Mouse (Mus musculus) hindbrain, embryonic 13.5 days (tissue): ENCODE results near the gene Fam213b. TPM values are rescaled to one million over a fixed set of nuclear protein-coding genes. Genes with fewer than 3 reads are reported as not detected.

Experiments
- ATAC-seq: fragments of 200-750 bp; cut with Nextera tagmentation; 2 replicates; pipeline ENCODE4 v1.8.0; 2017; ENCODE audit warnings: moderate TSS enrichment; ENCODE audit not compliant: low FRiP score
- H3K27ac ChIP-seq: fragments of 300-500 bp; sonication (generic); 2 replicates; pipeline ENCODE4 v1.5.1; 2015; ENCODE audit warnings: inconsistent platforms, mild to moderate bottlenecking, moderate library complexity
- H3K27me3 ChIP-seq: fragments of 300-500 bp; sonication (generic); 2 replicates; pipeline ENCODE4 v1.6.1; 2015; ENCODE audit warnings: mild to moderate bottlenecking, inconsistent platforms
- H3K36me3 ChIP-seq: fragments of 300-500 bp; sonication (generic); 2 replicates; pipeline ENCODE4 v1.6.1; 2015; ENCODE audit warnings: mild to moderate bottlenecking, inconsistent platforms
- H3K4me1 ChIP-seq: fragments of 300-500 bp; sonication (generic); replicated peaks from 2 replicates; pipeline ENCODE4 v1.6.1; 2015; ENCODE audit warnings: inconsistent platforms
- H3K4me2 ChIP-seq: fragments of 300-500 bp; sonication (generic); 2 replicates; pipeline ENCODE4 v1.6.1; 2015; ENCODE audit warnings: inconsistent platforms, mild to moderate bottlenecking, moderate library complexity
- H3K4me3 ChIP-seq: fragments of 300-500 bp; sonication (generic); 2 replicates; pipeline ENCODE4 v1.5.1; 2015; ENCODE audit warnings: mild to moderate bottlenecking, inconsistent platforms
- H3K9ac ChIP-seq: fragments of 300-500 bp; sonication (generic); 2 replicates; pipeline ENCODE4 v1.6.1; 2015; ENCODE audit warnings: mild to moderate bottlenecking, inconsistent platforms
- H3K9me3 ChIP-seq: fragments of 300-500 bp; sonication (generic); 2 replicates; pipeline ENCODE4 v1.6.1; 2016; ENCODE audit warnings: inconsistent platforms
- WGBS: fragments of 180-500 bp; shearing (Covaris S2); methylation state at CpG from one replicate; pipeline ENCODE4 v1.1.7; 2015; 5-methylcytosine and 5-hydroxymethylcytosine counted together
- polyA plus RNA-seq: library from polyadenylated mRNA; unstranded; fragments of >200 nt; fragmentation: Nextera tagmentation; extraction: Ambion mirVana; gene quantifications from 2 replicates; pipeline ENCODE4 v1.2.1, GENCODE M21; 2015

The Fam213b gene
- polyA plus RNA-seq, 1 experiment from 2014 or later: 44.1 TPM

GRCm38 (mm10) chr4:154935788-154936187 lies 36.9 kb upstream of the Fam213b start:
- H3K4me1 ChIP-seq: 0 out of 2 replicates have a peak, but pooled peaks cover 4% of the 10 kb centered on the region
- no peak overlapping the region for H3K9ac ChIP-seq
- H3K27me3 ChIP-seq: no peaks in the 10 kb centered on the region
- H3K36me3 ChIP-seq: no peaks in the 10 kb centered on the region
- WGBS: 81% methylated on average over 7 of the region's 7 CpGs
- H3K4me2 ChIP-seq: no peak overlapping the region
- H3K27ac ChIP-seq: no peak overlapping the region
- no peak overlapping the region for H3K4me3 ChIP-seq
- no peak for ATAC-seq
- H3K9me3 ChIP-seq: no peaks in the 10 kb centered on the region

- H3K9me3 ChIP-seq: no peaks in the 10 kb centered on the region
- no peak overlapping the region for H3K4me2 ChIP-seq
- no peak overlapping the region for H3K4me3 ChIP-seq
- 94% methylated on average over 2 of the region's 2 CpGs for WGBS
- 0 out of 2 replicates have a peak, but pooled peaks cover 4% of the 10 kb centered on the region for H3K4me1 ChIP-seq
- ATAC-seq: no peak
- no peak overlapping the region for H3K9ac ChIP-seq
- H3K36me3 ChIP-seq: no peaks in the 10 kb centered on the region
- no peak overlapping the region for H3K27ac ChIP-seq
- H3K27me3 ChIP-seq: no peaks in the 10 kb centered on the region
These were observed 35.9 kb upstream of the Fam213b start for GRCm38 (mm10) chr4:154934800-154935199.

GRCm38 (mm10) chr4:154933306-154933907 lies 34.5 kb upstream of the Fam213b start:
- Histone ChIP-seq H3K4me1 (peaks cover 8% of the 10 kb centered on the region; the same call in 1 of the 2 replicates), H3K4me3 (no peak overlapping the region), H3K27me3 (no peaks in the 10 kb centered on the region), H3K9me3 (no peaks in the 10 kb centered on the region), H3K4me2 (no peak overlapping the region), H3K27ac (no peak overlapping the region), H3K9ac (no peak overlapping the region), H3K36me3 (no peaks in the 10 kb centered on the region)
- ATAC-seq: no peak
- WGBS: 70% methylated on average over 13 of the region's 13 CpGs

GRCm38 (mm10) chr4:154929088-154929660 lies 30.2 kb upstream of the Fam213b start:
- Histone ChIP-seq H3K9ac (no peak overlapping the region), H3K9me3 (no peaks in the 10 kb centered on the region), H3K27ac (no peak overlapping the region), H3K4me2 (no peak overlapping the region), H3K4me3 (no peak overlapping the region), H3K4me1 (peaks cover 14% of the 10 kb centered on the region), H3K27me3 (peaks cover 3% of the 10 kb centered on the region; the same call in 1 of the 2 replicates), H3K36me3 (no peaks in the 10 kb centered on the region)
- no peak for ATAC-seq
- WGBS: 77% methylated on average over 12 of the region's 12 CpGs

GRCm38 (mm10) chr4:154928395-154929087 lies 29.6 kb upstream of the Fam213b start, which contains the start of gene Tnfrsf14:
Gene Tnfrsf14, minus strand, starts transcription at chr4:154928563.
- H3K27me3 ChIP-seq: peaks cover 3% of the 10 kb centered on the region; the same call in 1 of the 2 replicates
- H3K9me3 ChIP-seq: no peaks in the 10 kb centered on the region
- no peaks in the 10 kb centered on the region for H3K36me3 ChIP-seq
- H3K4me1 ChIP-seq: peaks cover 12% of the 10 kb centered on the region
- 42% methylated on average over 12 of the region's 12 CpGs for WGBS
- no peak for ATAC-seq
- no peak within 1 kb of the TSS for H3K4me3 ChIP-seq
- H3K9ac ChIP-seq: no peak within 1 kb of the TSS
- H3K4me2 ChIP-seq: no peak within 1 kb of the TSS
- H3K27ac ChIP-seq: no peak within 1 kb of the TSS

- Histone ChIP-seq H3K4me2 (no peak overlapping the region), H3K4me3 (no peak overlapping the region), H3K4me1 (peaks cover 10% of the 10 kb centered on the region), H3K27me3 (peaks cover 3% of the 10 kb centered on the region; the same call in 1 of the 2 replicates), H3K9me3 (no peaks in the 10 kb centered on the region), H3K9ac (no peak overlapping the region), H3K36me3 (no peaks in the 10 kb centered on the region), H3K27ac (no peak overlapping the region)
- 69% methylated on average over 5 of the region's 5 CpGs for WGBS
- no peak for ATAC-seq
These were observed 29.0 kb upstream of the Fam213b start for GRCm38 (mm10) chr4:154927899-154928337.

- Histone ChIP-seq H3K4me2 (no peak overlapping the region), H3K9me3 (no peaks in the 10 kb centered on the region), H3K27me3 (peaks cover 3% of the 10 kb centered on the region; the same call in 1 of the 2 replicates), H3K27ac (no peak overlapping the region), H3K4me3 (no peak overlapping the region), H3K4me1 (peaks cover 10% of the 10 kb centered on the region), H3K36me3 (no peaks in the 10 kb centered on the region), H3K9ac (no peak overlapping the region)
- ATAC-seq: no peak
- WGBS: 71% methylated on average over 9 of the region's 9 CpGs
These were observed 28.3 kb upstream of the Fam213b start for GRCm38 (mm10) chr4:154926969-154927898.

GRCm38 (mm10) chr4:154925413-154925812 lies 26.5 kb upstream of the Fam213b start:
- no peak overlapping the region for H3K4me2 ChIP-seq
- H3K27ac ChIP-seq: no peak overlapping the region
- no peaks in the 10 kb centered on the region for H3K9me3 ChIP-seq
- no peak overlapping the region for H3K9ac ChIP-seq
- H3K4me1 ChIP-seq: peaks cover 10% of the 10 kb centered on the region
- no peak for ATAC-seq
- H3K36me3 ChIP-seq: no peaks in the 10 kb centered on the region
- WGBS: 61% methylated on average over 4 of the region's 4 CpGs
- peaks cover 3% of the 10 kb centered on the region; the same call in 1 of the 2 replicates for H3K27me3 ChIP-seq
- no peak overlapping the region for H3K4me3 ChIP-seq

- H3K9ac ChIP-seq: no peak overlapping the region
- no peaks in the 10 kb centered on the region for H3K36me3 ChIP-seq
- no peak overlapping the region for H3K4me3 ChIP-seq
- H3K4me1 ChIP-seq: peaks cover 4% of the 10 kb centered on the region; the same call in 1 of the 2 replicates
- WGBS: 90% methylated on average over 5 of the region's 5 CpGs
- peaks cover 3% of the 10 kb centered on the region; the same call in 1 of the 2 replicates for H3K27me3 ChIP-seq
- no peak for ATAC-seq
- H3K9me3 ChIP-seq: no peaks in the 10 kb centered on the region
- H3K27ac ChIP-seq: no peak overlapping the region
- H3K4me2 ChIP-seq: no peak overlapping the region
These were observed 24.0 kb upstream of the Fam213b start for GRCm38 (mm10) chr4:154922931-154923330.

GRCm38 (mm10) chr4:154922291-154922690 lies 23.4 kb upstream of the Fam213b start:
- Histone ChIP-seq H3K36me3 (no peaks in the 10 kb centered on the region), H3K4me2 (no peak overlapping the region), H3K4me1 (no peaks in the 10 kb centered on the region), H3K9me3 (no peaks in the 10 kb centered on the region), H3K9ac (no peak overlapping the region), H3K27ac (no peak overlapping the region), H3K4me3 (no peak overlapping the region), H3K27me3 (peaks cover 3% of the 10 kb centered on the region; the same call in 1 of the 2 replicates)
- ATAC-seq: no peak
- WGBS: 84% methylated on average over 4 of the region's 4 CpGs

GRCm38 (mm10) chr4:154916662-154917061 lies 17.7 kb upstream of the Fam213b start:
- Histone ChIP-seq H3K4me1 (no peaks in the 10 kb centered on the region), H3K4me3 (no peak overlapping the region), H3K9ac (no peak overlapping the region), H3K4me2 (no peak overlapping the region), H3K9me3 (no peaks in the 10 kb centered on the region), H3K27me3 (no peaks in the 10 kb centered on the region), H3K36me3 (no peaks in the 10 kb centered on the region), H3K27ac (no peak overlapping the region)
- no peak for ATAC-seq
- WGBS: 89% methylated on average over 4 of the region's 4 CpGs
